Mouse (Mus musculus) MEL (cell line): ENCODE results near the gene Map3k6.
A peak's percentile ranks its signal among the peaks of the same experiment; 100 is the strongest.

Experiments
- CTCF ChIP-seq, 3 experiments: IDR thresholded peaks in 2 of 3; conservative IDR thresholded peaks in 1 of 3; 2 replicates each; pipeline ENCODE4 v1.5.1; 2011 to 2012; ENCODE audit warnings: low read length in 3 of 3, low read depth in 2 of 3, mild to moderate bottlenecking in 2 of 3, improper control_type of control experiment in 1 of 3, inconsistent platforms in 1 of 3, mixed read lengths in 1 of 3, moderate library complexity in 1 of 3; ENCODE audit not compliant: control insufficient read depth in 1 of 3, insufficient read depth in 1 of 3, poor library complexity in 1 of 3, severe bottlenecking in 1 of 3
- E2F4 ChIP-seq: IDR thresholded peaks from 2 replicates; pipeline ENCODE4 v1.6.1; 2011; ENCODE audit warnings: low read depth, low read length, improper control_type of control experiment, borderline replicate concordance
- ELF1 ChIP-seq: IDR thresholded peaks from 2 replicates; pipeline ENCODE4 v1.6.1; 2014; ENCODE audit warnings: low read depth, mild to moderate bottlenecking, inconsistent platforms, low read length, improper control_type of control experiment, moderate library complexity
- EP300 ChIP-seq, 2 experiments: IDR thresholded peaks; 2 replicates each; pipeline ENCODE4 v1.6.1; 2011; ENCODE audit warnings: improper control_type of control experiment in 2 of 2, low read length in 2 of 2, low read depth in 1 of 2, mild to moderate bottlenecking in 1 of 2
- GATA1 ChIP-seq: IDR thresholded peaks from 2 replicates; pipeline ENCODE4 v1.6.1; 2011; ENCODE audit warnings: low read depth, low read length, improper control_type of control experiment
- POLR2A ChIP-seq, 2 experiments: IDR thresholded peaks; 2 replicates each; pipeline ENCODE4 v1.6.1; 2011 to 2012; ENCODE audit warnings: low read length in 2 of 2, mild to moderate bottlenecking in 2 of 2, control low read depth in 1 of 2, improper control_type of control experiment in 1 of 2, low read depth in 1 of 2, moderate library complexity in 1 of 2; ENCODE audit not compliant: control insufficient read depth in 1 of 2, insufficient read depth in 1 of 2, poor library complexity in 1 of 2
- TAL1 ChIP-seq: IDR thresholded peaks from 2 replicates; pipeline ENCODE4 v1.6.1; 2012; ENCODE audit warnings: mild to moderate bottlenecking, inconsistent platforms, low read length, moderate library complexity, mixed read lengths
- TCF12 ChIP-seq: IDR thresholded peaks from 2 replicates; pipeline ENCODE4 v1.6.1; 2014; ENCODE audit warnings: low read depth, mild to moderate bottlenecking, inconsistent platforms, low read length, improper control_type of control experiment, moderate library complexity
- ZNF384 ChIP-seq: IDR thresholded peaks from 2 replicates; pipeline ENCODE4 v1.6.1; 2012; ENCODE audit warnings: low read depth, mild to moderate bottlenecking, inconsistent platforms, low read length, improper control_type of control experiment

DNA sequence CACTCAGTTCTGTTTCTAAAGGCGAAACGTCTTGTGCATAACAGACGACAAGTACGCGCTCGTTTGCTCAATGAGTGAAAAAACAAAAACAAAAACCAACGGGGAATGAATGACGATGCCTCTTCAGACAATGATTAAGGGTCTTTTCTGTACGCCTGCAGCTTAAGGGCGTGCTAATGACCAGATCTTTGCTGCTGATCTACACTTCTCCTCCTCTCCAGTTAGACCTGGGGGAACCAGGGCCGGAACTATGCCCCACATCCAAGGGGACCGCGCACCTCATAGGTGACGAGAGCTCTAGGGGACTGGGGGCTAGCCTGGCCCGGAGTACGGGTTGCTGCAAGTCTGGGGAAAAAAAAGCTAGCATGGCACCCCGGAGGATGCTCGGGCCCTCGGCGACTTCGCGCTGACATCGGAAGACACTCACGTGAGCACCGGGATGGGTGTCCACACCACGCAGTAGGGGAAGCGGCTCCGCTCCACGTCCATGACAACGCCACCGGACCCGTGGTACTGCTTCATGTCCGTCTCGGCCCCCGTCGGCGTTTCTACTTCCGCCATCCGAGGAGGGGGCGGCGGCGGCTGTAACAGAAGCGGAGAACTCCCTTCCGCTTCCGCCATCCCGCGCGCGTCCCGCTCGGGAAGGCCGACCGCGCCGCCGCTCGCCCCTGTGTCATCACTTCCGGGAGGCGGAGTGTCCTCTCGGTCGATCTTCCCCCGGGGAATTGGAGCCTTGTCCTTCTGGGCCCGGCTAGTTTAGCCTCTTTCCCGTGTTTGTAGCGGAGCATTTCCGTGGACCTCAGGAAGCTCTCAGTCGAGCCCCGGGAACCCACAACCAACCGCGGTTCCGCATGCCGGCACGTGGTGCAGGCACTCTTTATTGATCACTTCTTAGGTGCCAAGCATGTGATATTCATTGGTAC lies 36.7 kb downstream of the Map3k6 start, which contains the start of gene Tmem222:
- TF ChIP-seq POLR2A (IDR thresholded peaks at IDR 0.05; ENCODE audit: control insufficient read depth in 1 of 2, insufficient read depth in 1 of 2, low read depth in 1 of 2, low read length in 2 of 2, poor library complexity in 1 of 2) = peak; percentile 60 to 90
- TF ChIP-seq GATA1 = no peak
- no peak for TF ChIP-seq CTCF (IDR thresholded peaks at IDR 0.05 in 2 of 3, conservative IDR thresholded peaks at IDR 0.05 in 1 of 3; ENCODE audit: control insufficient read depth in 1 of 3, insufficient read depth in 1 of 3, low read depth in 2 of 3, low read length in 3 of 3, poor library complexity in 1 of 3, severe bottlenecking in 1 of 3)
- peak; percentile 79 for TF ChIP-seq TCF12
- peak in 1 of 2 experiments; percentile 53; a peak in 1 of 4 replicates for TF ChIP-seq EP300 (IDR thresholded peaks at IDR 0.05; ENCODE audit: low read depth in 1 of 2, low read length in 2 of 2)
- peak; percentile 73; the same call in 1 of the 2 replicates for TF ChIP-seq E2F4
- no peak for TF ChIP-seq ZNF384
- peak; percentile 91 for TF ChIP-seq ELF1
- no peak for TF ChIP-seq TAL1
